Mouse (Mus musculus) Patski (cell line): ENCODE measurements at regions not wholly inside any gene's neighbourhood (a gene's known extent, or its start where the extent isn't known, plus 50 kb on each side); places are given as distances from the start of the nearest gene placed in this dataset.

ENCODE experiments used
- ATAC-seq: fragments of 100-300 bp; one replicate; pipeline ENCODE4 v1.8.0; 2021
- CTCF ChIA-PET: fragments of 350-600 bp; sonication (Branson Sonifier 250); formaldehyde crosslinking; loops from one replicate; lab custom pipeline; 2022; ENCODE audit warnings: inconsistent platforms; lab: Charles Lee
- POLR2A ChIA-PET: fragments of 350-600 bp; sonication (Branson Sonifier 250); formaldehyde crosslinking; loops from one replicate; lab custom pipeline; 2022; ENCODE audit warnings: antibody characterized with exemption, inconsistent platforms; lab: Charles Lee
- DNase-seq: peaks from one replicate; pipeline ENCODE4 v3.0.0-alpha.2; 2011; ENCODE audit warnings: low read depth, low spot score
- H3K27me3 ChIP-seq: fragments of 371-371 bp; one replicate; pipeline ENCODE4 v1.5.1; 2021
- CTCF ChIP-seq: fragments of 100-300 bp; IDR thresholded peaks from one replicate; pipeline ENCODE4 v1.5.1; 2021
- in situ Hi-C: fragments of 300-500 bp; cut with MboI; formaldehyde crosslinking; loops from 3 replicates; pipeline ENCODE4 v1.11.1; 2018; ENCODE audit warnings: low pct_unique_long_range_greater_than_20kb, mixed read lengths

- CTCF ChIA-PET, result no interaction called here
Observed at GRCm38 (mm10) chr12:35429473-35429872, 105.4 kb downstream of the Ahr start.

GRCm38 (mm10) chr12:35419206-35419605, 115.6 kb downstream of the Ahr start:
- TF ChIP-seq CTCF, result no peak
- ATAC-seq (no peak), DNase-seq (no peak)
- POLR2A ChIA-PET, result no interaction called here
- CTCF ChIA-PET, result no interaction called here
- in situ Hi-C loops, result no loop called here
- H3K27me3 ChIP-seq, result no peaks in the 10 kb centered on the region

More at GRCm38 (mm10) chr12:35429473-35429872, 105.4 kb downstream of the Ahr start:
- POLR2A ChIA-PET, result no interaction called here
- in situ Hi-C loops, result no loop called here
- H3K27me3 ChIP-seq, result no peaks in the 10 kb centered on the region
- ATAC-seq, result no peak
- no peak for TF ChIP-seq CTCF
- no peak for DNase-seq

- DNase-seq (peak; percentile 64), ATAC-seq (peak; percentile 76)
- in situ Hi-C loops, result no loop called here
- POLR2A ChIA-PET, result no interaction called here
- TF ChIP-seq CTCF, result no peak
- H3K27me3 ChIP-seq, result no peaks in the 10 kb centered on the region
- CTCF ChIA-PET, result no interaction called here
Observed at GRCm38 (mm10) chr12:35417943-35418342, 116.9 kb downstream of the Ahr start.

- CTCF ChIA-PET, result no interaction called here
- ATAC-seq, result no peak
- no peak for DNase-seq
- POLR2A ChIA-PET, result no interaction called here
- no peaks in the 10 kb centered on the region for H3K27me3 ChIP-seq
- in situ Hi-C loops, result no loop called here
- TF ChIP-seq CTCF, result no peak
Observed at GRCm38 (mm10) chr12:35416583-35416982, 118.3 kb downstream of the Ahr start.

GRCm38 (mm10) chr12:35412715-35413114, 122.1 kb downstream of the Ahr start:
- in situ Hi-C loops, result no loop called here
- TF ChIP-seq CTCF, result no peak
- DNase-seq (no peak), ATAC-seq (no peak)
- POLR2A ChIA-PET, result no interaction called here
- H3K27me3 ChIP-seq, result no peaks in the 10 kb centered on the region
- CTCF ChIA-PET, result no interaction called here

- CTCF ChIA-PET, result no interaction called here
- H3K27me3 ChIP-seq, result no peaks in the 10 kb centered on the region
- in situ Hi-C loops, result no loop called here
- TF ChIP-seq CTCF, result no peak
- DNase-seq (no peak), ATAC-seq (no peak)
- POLR2A ChIA-PET, result no interaction called here
Observed at GRCm38 (mm10) chr12:35408461-35408860, 126.4 kb downstream of the Ahr start.

GRCm38 (mm10) chr12:35408044-35408443, 126.8 kb downstream of the Ahr start:
- ChIA-PET CTCF (no interaction called here), POLR2A (no interaction called here)
- in situ Hi-C loops, result no loop called here
- no peak for ATAC-seq
- H3K27me3 ChIP-seq, result no peaks in the 10 kb centered on the region
- TF ChIP-seq CTCF, result no peak
- no peak for DNase-seq

- no peaks in the 10 kb centered on the region for H3K27me3 ChIP-seq
- ATAC-seq (no peak), DNase-seq (no peak)
- CTCF ChIA-PET, result no interaction called here
- no peak for TF ChIP-seq CTCF
- POLR2A ChIA-PET, result no interaction called here
- in situ Hi-C loops, result no loop called here
Observed at GRCm38 (mm10) chr12:35401853-35402252, 133.0 kb downstream of the Ahr start.

GRCm38 (mm10) chr12:35401219-35401618, 133.6 kb downstream of the Ahr start:
- ChIA-PET POLR2A (no interaction called here), CTCF (no interaction called here)
- in situ Hi-C loops, result no loop called here
- no peak for ATAC-seq
- H3K27me3 ChIP-seq, result no peaks in the 10 kb centered on the region
- DNase-seq, result no peak
- TF ChIP-seq CTCF, result no peak

GRCm38 (mm10) chr12:35395211-35395610, 139.6 kb downstream of the Ahr start:
- no peaks in the 10 kb centered on the region for H3K27me3 ChIP-seq
- CTCF ChIA-PET, result no interaction called here
- TF ChIP-seq CTCF, result no peak
- POLR2A ChIA-PET, result no interaction called here
- in situ Hi-C loops, result no loop called here
- DNase-seq, result no peak
- no peak for ATAC-seq

GRCm38 (mm10) chr12:35392111-35392510, 142.7 kb downstream of the Ahr start:
- no peak for TF ChIP-seq CTCF
- in situ Hi-C loops, result no loop called here
- ATAC-seq, result no peak
- H3K27me3 ChIP-seq, result no peaks in the 10 kb centered on the region
- DNase-seq, result no peak
- CTCF ChIA-PET, result no interaction called here
- POLR2A ChIA-PET, result interaction anchor here (0.6 kb wide), 1 partner anchor 82 kb away, joined by 5 read pairs; no protein-coding TSS in a partner anchor

GRCm38 (mm10) chr12:35390266-35390665, 144.6 kb downstream of the Ahr start:
- in situ Hi-C loops, result no loop called here
- DNase-seq (no peak), ATAC-seq (no peak)
- TF ChIP-seq CTCF, result no peak
- ChIA-PET POLR2A (no interaction called here), CTCF (no interaction called here)
- H3K27me3 ChIP-seq, result no peaks in the 10 kb centered on the region
